Comparison of ENCODE assay signal across 9 mouse cellular contexts in the genomic region with DNA sequence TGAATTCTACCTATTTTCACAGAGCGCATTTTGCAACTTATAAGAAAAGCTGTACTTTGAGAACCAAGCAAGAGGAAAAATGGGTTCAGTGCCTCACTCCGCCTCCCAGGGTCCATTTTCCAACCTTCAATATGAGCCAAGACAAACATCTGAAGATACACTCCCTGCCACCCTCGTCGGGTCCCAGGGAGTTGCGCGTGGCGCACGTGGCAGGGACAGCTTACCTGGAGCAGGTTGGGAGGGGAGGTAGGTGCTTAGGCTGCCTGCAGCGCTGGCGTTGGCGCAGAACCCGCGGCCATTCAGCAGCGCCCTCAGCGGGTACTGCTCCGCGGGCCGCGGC. TPM values are rescaled to one million over a fixed set of nuclear protein-coding genes. Genes with fewer than 3 reads are reported as not detected.
DNase-seq lines count a peak whose midpoint lies in the region; ATAC-seq and TF ChIP-seq lines count a peak whose summit lies in the region.
"Had no signal": no experiment of that assay in that cellular context is flagged by ENCODE, and none has a peak within 500 bp of the region (broad histone marks: within the 10 kb centered on the region; RNA-seq: fewer than 3 reads in every experiment).

No protein-coding gene starts in this region.

- WGBS in heart, embryonic 15.5 days = 3% methylated on average over 19 of the region's 19 CpGs
- 3% methylated on average over 19 of the region's 19 CpGs for WGBS in forebrain, postnatal 0 days
- WGBS in liver, embryonic 16.5 days (ENCODE audit: insufficient replicate concordance) = 3% methylated on average over 19 of the region's 19 CpGs

- no peak for DNase-seq in heart, postnatal 4 days
- peak; percentile 35 for DNase-seq in ES-E14 (ENCODE audit: low read depth, low spot score)
- DNase-seq in forebrain, postnatal 0 days = no peak
- DNase-seq in right cerebral cortex, postnatal 25 days = no peak
- DNase-seq in layer of hippocampus, postnatal 14 days (ENCODE audit: low spot score in 2 of 2) = no peak

- H3K9ac ChIP-seq in heart, embryonic 15.5 days = peak overlapping the region; percentile 54
- H3K9ac ChIP-seq in ES-E14 (ENCODE audit: insufficient read depth, low read depth, low read length, poor library complexity, severe bottlenecking) = peak overlapping the region; percentile 85
- peak overlapping the region; percentile 85 for H3K9ac ChIP-seq in forebrain, postnatal 0 days
- no peak overlapping the region for H3K9ac ChIP-seq in liver, embryonic 16.5 days (ENCODE audit: low read depth, low read length)

- H3K36me3 ChIP-seq in heart, embryonic 15.5 days = no peaks in the 10 kb centered on the region
- H3K36me3 ChIP-seq in ES-E14 (ENCODE audit: control insufficient read depth, insufficient read depth, low read length, poor library complexity, severe bottlenecking) = peaks cover 12% of the 10 kb centered on the region
- peaks cover 13% of the 10 kb centered on the region; the same call in 1 of the 2 replicates for H3K36me3 ChIP-seq in forebrain, postnatal 0 days (ENCODE audit: insufficient read depth)
- H3K36me3 ChIP-seq in liver, embryonic 16.5 days (ENCODE audit: control insufficient read depth, insufficient read depth) = no peaks in the 10 kb centered on the region

- H3K4me2 ChIP-seq in heart, embryonic 15.5 days = peak overlapping the region; percentile 98
- H3K4me2 ChIP-seq in forebrain, postnatal 0 days (ENCODE audit: low read depth) = peak overlapping the region; percentile 95
- peak overlapping the region; percentile 56 for H3K4me2 ChIP-seq in liver, embryonic 16.5 days (ENCODE audit: low read depth, low read length)

- ATAC-seq in heart, embryonic 15.5 days (replicated peaks; ENCODE audit: insufficient number of reproducible peaks, insufficient read depth, low FRiP score, low read depth) = no peak
- no peak for ATAC-seq in forebrain, postnatal 0 days
- no peak for ATAC-seq in liver, embryonic 16.5 days (ENCODE audit: low read depth)
- ATAC-seq in megakaryocyte progenitor cell, adult 5-6 weeks (replicated peaks; ENCODE audit: poor library complexity) = no peak

- H3K9me3 ChIP-seq in heart, embryonic 15.5 days (replicated peaks) = no peaks in the 10 kb centered on the region
- no peaks in the 10 kb centered on the region for H3K9me3 ChIP-seq in ES-E14 (ENCODE audit: control insufficient read depth, insufficient read depth, low read depth, low read length)
- H3K9me3 ChIP-seq in forebrain, postnatal 0 days (ENCODE audit: low read length) = no peaks in the 10 kb centered on the region
- H3K9me3 ChIP-seq in liver, embryonic 16.5 days (replicated peaks; ENCODE audit: control insufficient read depth, low read length) = no peaks in the 10 kb centered on the region

- in situ Hi-C loops in ES-E14 (cut with MboI; ENCODE audit: low sequenced_read_pairs in 2 of 2, unreplicated experiment in 2 of 2) = loop anchor here (10.0 to 25.0 kb wide), 2 partner anchors 1032 to 1174 kb away; no protein-coding TSS in a partner anchor

- no peak overlapping the region for H3K27ac ChIP-seq in heart, embryonic 15.5 days
- no peak overlapping the region for H3K27ac ChIP-seq in ES-E14 (ENCODE audit: insufficient read depth, low read depth, low read length, poor library complexity, severe bottlenecking)
- peak overlapping the region; percentile 90 for H3K27ac ChIP-seq in forebrain, postnatal 0 days (ENCODE audit: low read depth, low read length)
- H3K27ac ChIP-seq in liver, embryonic 16.5 days (ENCODE audit: low read length) = no peak overlapping the region

- peak overlapping the region; percentile 69 for H3K4me3 ChIP-seq in heart, embryonic 15.5 days
- peak overlapping the region; percentile 56 to 81 for H3K4me3 ChIP-seq in ES-E14 (ENCODE audit: insufficient read depth in 1 of 2, low read depth in 1 of 2, low read length in 2 of 2, poor library complexity in 1 of 2, severe bottlenecking in 1 of 2)
- H3K4me3 ChIP-seq in forebrain, postnatal 0 days (ENCODE audit: low read depth, low read length) = peak overlapping the region; percentile 72
- H3K4me3 ChIP-seq in liver, embryonic 16.5 days (ENCODE audit: low read depth, low read length) = peak overlapping the region; percentile 47

- H3K4me1 ChIP-seq in heart, embryonic 15.5 days (replicated peaks) = peaks cover 46% of the 10 kb centered on the region
- H3K4me1 ChIP-seq in ES-E14 (ENCODE audit: control insufficient read depth in 2 of 2, insufficient read depth in 2 of 2, low read length in 2 of 2, poor library complexity in 1 of 2) = no peaks in the 10 kb centered on the region; a peak in 1 of 4 replicates
- peaks cover 9% of the 10 kb centered on the region; the same call in 1 of the 2 replicates for H3K4me1 ChIP-seq in forebrain, postnatal 0 days (ENCODE audit: insufficient read depth)
- H3K4me1 ChIP-seq in liver, embryonic 16.5 days (ENCODE audit: control insufficient read depth, low read depth, low read length) = no peaks in the 10 kb centered on the region; the same call in 1 of the 2 replicates

- peak; percentile 18; the same call in 1 of the 2 replicates for TF ChIP-seq CTCF in forebrain, postnatal 0 days (IDR thresholded peaks at IDR 0.05; ENCODE audit: low read depth)

- peaks cover 39% of the 10 kb centered on the region for H3K27me3 ChIP-seq in heart, embryonic 15.5 days
- H3K27me3 ChIP-seq in forebrain, postnatal 0 days (ENCODE audit: insufficient read depth, low read length) = peaks cover 8% of the 10 kb centered on the region
- H3K27me3 ChIP-seq in liver, embryonic 16.5 days (ENCODE audit: control insufficient read depth, insufficient read depth, low read depth, low read length) = peaks cover 46% of the 10 kb centered on the region

TF ChIP-seq in ES-E14, 5 proteins besides CTCF, POLR2A, EP300 and RAD21:
- no peak for TF ChIP-seq MAFK (IDR thresholded peaks at IDR 0.05; ENCODE audit: insufficient read depth, low read depth, low read length)
- no peak for TF ChIP-seq ZC3H11A (IDR thresholded peaks at IDR 0.05; ENCODE audit: borderline replicate concordance, low read depth, low read length)
- TF ChIP-seq CHD2 (IDR thresholded peaks at IDR 0.05; ENCODE audit: low read depth, low read length) = no peak

RNA-seq across cellular contexts. Expression of gene Igfbp3, which starts 0.6 kb away (rescaled TPM):
- 37.8 and 42.0 TPM in 2 replicates for polyA plus RNA-seq in heart, embryonic 15.5 days (2015; fragmentation: Nextera tagmentation; extraction: Ambion mirVana)
- total RNA-seq in heart, postnatal 4 days (2021) = 10 to 100 TPM; 19.2 to 23.6 TPM
- total RNA-seq in ES-E14 (2012; rRNA removed) = 53.5 and 55.7 TPM in 2 replicates
- 56.6 and 61.9 TPM in 2 replicates for total RNA-seq in forebrain, postnatal 0 days (2014; rRNA removed)
- polyA plus RNA-seq in forebrain, postnatal 0 days (2015; fragmentation: Nextera tagmentation; extraction: Ambion mirVana) = 29.9 and 32.6 TPM in 2 replicates
- polyA plus RNA-seq in liver, embryonic 16.5 days (2015; fragmentation: Nextera tagmentation; extraction: Ambion mirVana) = 14.3 and 14.9 TPM in 2 replicates
- total RNA-seq in layer of hippocampus, postnatal 14 days (2021) = 10 to 100 TPM; 33.3 to 36.6 TPM
- not detected in 2 replicates for total RNA-seq in megakaryocyte progenitor cell, adult 5-6 weeks (2015)
- not detected in 2 replicates for total RNA-seq in megakaryocyte progenitor cell, adult 5-6 weeks (2017)
- total RNA-seq: CH12.LX had no signal

RNA-seq across cellular contexts. Expression of gene Igfbp1, which starts 15.5 kb away (rescaled TPM):
- 0.34 and 1.2 TPM in 2 replicates for polyA plus RNA-seq in heart, embryonic 15.5 days (2015; fragmentation: Nextera tagmentation; extraction: Ambion mirVana)
- total RNA-seq in heart, postnatal 4 days (2021) = not detected
- total RNA-seq in ES-E14 (2012; rRNA removed) = not detected in 2 replicates
- not detected in 2 replicates for total RNA-seq in forebrain, postnatal 0 days (2014; rRNA removed)
- not detected in 2 replicates for polyA plus RNA-seq in forebrain, postnatal 0 days (2015; fragmentation: Nextera tagmentation; extraction: Ambion mirVana)
- 339 and 343 TPM in 2 replicates for polyA plus RNA-seq in liver, embryonic 16.5 days (2015; fragmentation: Nextera tagmentation; extraction: Ambion mirVana)
- total RNA-seq in layer of hippocampus, postnatal 14 days (2021) = not detected
- not detected in 2 replicates for total RNA-seq in megakaryocyte progenitor cell, adult 5-6 weeks (2015)
- not detected in 2 replicates for total RNA-seq in megakaryocyte progenitor cell, adult 5-6 weeks (2017)
- total RNA-seq: CH12.LX had no signal

RNA-seq across cellular contexts. Expression of gene Gm11985, which starts 24.8 kb away (rescaled TPM):
- polyA plus RNA-seq in heart, embryonic 15.5 days (2015; fragmentation: Nextera tagmentation; extraction: Ambion mirVana) = not detected in 2 replicates
- total RNA-seq in heart, postnatal 4 days (2021) = not detected
- not detected in 2 replicates for total RNA-seq in ES-E14 (2012; rRNA removed)
- not detected in 2 replicates for total RNA-seq in forebrain, postnatal 0 days (2014; rRNA removed)
- not detected in 2 replicates for polyA plus RNA-seq in forebrain, postnatal 0 days (2015; fragmentation: Nextera tagmentation; extraction: Ambion mirVana)
- polyA plus RNA-seq in liver, embryonic 16.5 days (2015; fragmentation: Nextera tagmentation; extraction: Ambion mirVana) = not detected in 2 replicates
- not detected for total RNA-seq in layer of hippocampus, postnatal 14 days (2021)
- total RNA-seq in megakaryocyte progenitor cell, adult 5-6 weeks (2015) = not detected in 2 replicates
- not detected in 2 replicates for total RNA-seq in megakaryocyte progenitor cell, adult 5-6 weeks (2017)
- total RNA-seq: CH12.LX had no signal

Comparison
In these comparisons a context has a peak if more than half of its experiments do, and no peak if none do; other contexts are left out.
1. RNA of gene Igfbp3, which starts 0.6 kb away (total RNA-seq): 56.6 to 61.9 TPM in forebrain, postnatal 0 days, 53.5 to 55.7 TPM in ES-E14, 33.3 to 36.6 TPM in layer of hippocampus, postnatal 14 days and 19.2 to 23.6 TPM in heart, postnatal 4 days; not detected in megakaryocyte progenitor cell, adult 5-6 weeks; every median in the first group is over 10 times any median in the second.
2. Peak in every context shown above with its lines, with median percentiles within 50 percentile points of each other: H3K4me2 ChIP-seq and H3K4me3 ChIP-seq.